Mouse (Mus musculus): Measurements from ENCODE around the gene Myrf. TPM values are rescaled to one million over a fixed set of nuclear protein-coding genes. Genes with fewer than 3 reads are reported as not detected.

The Myrf gene
- total RNA-seq, 2 experiments from 2014 or later, result 29.6 to 31.2 TPM

Small RNA genes lying within 50 kb of the gene (microRNA-seq; reads per million reads assigned to microRNA genes)
- gene Mir6993, result 0.28 to 1.6 reads per million in 2 experiments

Other genes starting within 250 kb of the Myrf start
- 1 to 10 TPM in 1 of 2 experiments, under 1 TPM in 1; 0.97 to 1.1 TPM for gene Best1, start 239.1 kb downstream of the Myrf start, total RNA-seq (2021)
- gene Rab3il1, start 239.1 kb downstream of the Myrf start, total RNA-seq (2021), result 10 to 100 TPM in 1 of 2 experiments, 1 to 10 TPM in 1; 8.9 to 12.8 TPM
- 10 to 100 TPM; 34.3 to 36.8 TPM for gene Fads3, start 199.2 kb downstream of the Myrf start, total RNA-seq (2021)
- 100 to 1,000 TPM; 230 to 239 TPM for gene Fads2, start 139.0 kb downstream of the Myrf start, total RNA-seq (2021)
- gene Fads1, start 57.9 kb downstream of the Myrf start, total RNA-seq (2021), result 100 to 1,000 TPM; 193 to 203 TPM
- gene Tmem258, start 36.7 kb downstream of the Myrf start, total RNA-seq (2021), result 10 to 100 TPM; 90.6 to 91.7 TPM
- 10 to 100 TPM in 1 of 2 experiments, 1 to 10 TPM in 1; 8.8 to 10.1 TPM for gene Fen1, start 36.6 kb downstream of the Myrf start, total RNA-seq (2021)
- 100 to 1,000 TPM; 131 to 134 TPM for gene Dagla, start 64.1 kb upstream of the Myrf start, total RNA-seq (2021)
- 100 to 1,000 TPM; 277 to 282 TPM for gene Syt7, start 148.3 kb upstream of the Myrf start, total RNA-seq (2021)
- gene Lrrc10b, start 216.7 kb upstream of the Myrf start, total RNA-seq (2021), result 10 to 100 TPM; 58.7 to 58.9 TPM
- gene Ppp1r32, start 242.2 kb upstream of the Myrf start, total RNA-seq (2021), result 1 to 10 TPM; 1.5 to 1.6 TPM

Data from layer of hippocampus, postnatal 14 days (tissue).